Mouse (Mus musculus): ENCODE data around the gene Mllt11.

GRCm38 (mm10) chr3:95172526-95173255 lies 59.3 kb downstream of the Mllt11 start:
- peak; percentile 2; the same call in 1 of the 2 replicates for TF ChIP-seq CTCF (IDR thresholded peaks at IDR 0.05; ENCODE audit: low read depth)
- no peak for TF ChIP-seq EP300 (optimal IDR thresholded peaks at IDR 0.05)
